Mouse (Mus musculus) lung, adult 2 months (tissue): ENCODE data around the gene Igf2bp3. TPM values are rescaled to one million over a fixed set of nuclear protein-coding genes. Genes with fewer than 3 reads are reported as not detected.

ENCODE experiments used
- DNase-seq: peaks from one replicate; pipeline ENCODE4 v3.0.0; 2022
- H3K4me1 ChIP-seq: fragments of 200-500 bp; 2 replicates; pipeline ENCODE4 v1.6.1; 2011; ENCODE audit warnings: low read length; ENCODE audit not compliant: control insufficient read depth, insufficient read depth
- H3K4me3 ChIP-seq: fragments of 200-500 bp; replicated peaks from 2 replicates; pipeline ENCODE3; 2011; ENCODE audit warnings: low read depth, mild to moderate bottlenecking, control low read depth, low read length; ENCODE audit errors: extremely low read depth
- CTCF ChIP-seq: fragments of 200-500 bp; IDR thresholded peaks from 2 replicates; pipeline ENCODE4 v1.5.1; 2011; ENCODE audit warnings: mild to moderate bottlenecking, low read length, control low read depth; ENCODE audit not compliant: insufficient read depth
- POLR2A ChIP-seq: fragments of 200-500 bp; IDR thresholded peaks from 2 replicates; pipeline ENCODE4 v1.6.1; 2011; ENCODE audit warnings: low read depth, mild to moderate bottlenecking, control low read depth, low read length, borderline replicate concordance; ENCODE audit errors: extremely low read depth
- WGBS: fragments of 180-500 bp; shearing (Covaris S2); methylation state at CpG from one replicate; pipeline ENCODE4 v1.1.7; 2018; 5-methylcytosine and 5-hydroxymethylcytosine counted together
- polyA plus RNA-seq: library from polyadenylated mRNA; depleted of rRNA; stranded (reverse); fragments of >200 nt; gene quantifications from 2 replicates; pipeline ENCODE4 v1.2.3, GENCODE M21; 2012

The Igf2bp3 gene
- polyA plus RNA-seq, 1 experiment, result 0.07 TPM

DNA sequence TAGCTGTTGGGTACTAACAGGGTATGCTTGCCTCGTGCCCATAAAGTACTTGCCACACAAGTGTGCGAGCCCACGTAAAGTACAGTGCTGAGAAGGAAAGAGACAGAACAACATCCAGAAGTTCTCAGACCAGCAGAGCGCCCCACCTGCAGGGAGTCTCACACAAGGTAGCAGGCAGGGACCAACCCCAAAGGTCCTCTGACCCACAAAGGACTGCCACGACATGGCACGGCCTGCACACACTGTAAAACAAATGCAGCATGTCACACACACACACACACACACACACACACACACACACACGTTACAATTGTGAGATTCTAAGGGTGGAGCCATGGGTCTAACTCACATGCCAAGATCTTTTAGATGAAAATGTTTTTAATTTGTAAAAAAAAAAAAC, 66.4 kb downstream of the Igf2bp3 start:
- no peak overlapping the region for H3K4me3 ChIP-seq
- no peaks in the 10 kb centered on the region for H3K4me1 ChIP-seq
- no peak for DNase-seq
- 68% methylated on average over 7 of the region's 7 CpGs for WGBS
- TF ChIP-seq POLR2A (no peak), CTCF (no peak)

DNA sequence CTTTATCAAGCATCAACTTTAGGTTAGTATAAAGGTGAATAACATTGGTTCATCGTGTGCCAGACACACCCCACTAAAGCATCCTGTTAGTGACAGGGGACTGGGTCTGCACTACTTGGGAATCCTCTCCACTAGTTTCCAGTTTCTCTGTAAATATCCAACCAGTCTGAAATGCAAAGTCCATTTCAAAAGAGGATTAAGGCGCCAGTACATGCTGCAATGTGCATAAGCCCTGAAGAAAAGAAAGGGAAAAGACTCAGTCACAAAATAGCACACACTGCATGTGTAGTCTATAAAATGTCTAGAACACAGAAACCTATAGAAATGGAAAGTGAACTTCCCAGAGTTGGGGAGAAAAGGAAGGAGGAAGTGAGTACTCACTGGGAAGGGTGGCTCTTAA, 68.3 kb downstream of the Igf2bp3 start:
- WGBS, result 66% methylated on average over 2 of the region's 2 CpGs
- Histone ChIP-seq H3K4me3 (no peak overlapping the region), H3K4me1 (no peaks in the 10 kb centered on the region)
- DNase-seq, result no peak
- TF ChIP-seq CTCF (no peak), POLR2A (no peak)

DNA sequence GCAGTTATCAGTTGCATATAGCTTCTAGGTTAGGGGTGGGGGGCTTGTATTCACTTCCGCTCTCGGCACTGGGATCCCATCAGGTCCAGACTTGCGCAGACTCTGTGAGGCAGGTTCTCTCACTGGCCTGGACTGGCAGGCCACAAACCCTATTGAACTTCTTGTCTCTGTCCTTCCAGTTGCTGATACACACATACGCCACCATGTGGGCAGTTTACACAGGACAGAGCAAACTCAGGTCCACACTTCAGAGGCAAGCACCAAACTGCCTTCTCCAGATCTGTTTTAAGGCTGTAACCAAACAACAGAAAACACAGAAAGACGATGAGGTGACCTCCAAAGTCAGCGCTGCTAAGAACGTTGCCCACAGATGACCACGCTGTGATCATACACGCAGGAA, 72.3 kb downstream of the Igf2bp3 start:
- no peaks in the 10 kb centered on the region for H3K4me1 ChIP-seq
- H3K4me3 ChIP-seq, result no peak overlapping the region
- TF ChIP-seq CTCF, result peak; percentile 57
- TF ChIP-seq POLR2A, result no peak
- DNase-seq, result peak; percentile 22
- 84% methylated on average over 9 of the region's 9 CpGs for WGBS

DNA sequence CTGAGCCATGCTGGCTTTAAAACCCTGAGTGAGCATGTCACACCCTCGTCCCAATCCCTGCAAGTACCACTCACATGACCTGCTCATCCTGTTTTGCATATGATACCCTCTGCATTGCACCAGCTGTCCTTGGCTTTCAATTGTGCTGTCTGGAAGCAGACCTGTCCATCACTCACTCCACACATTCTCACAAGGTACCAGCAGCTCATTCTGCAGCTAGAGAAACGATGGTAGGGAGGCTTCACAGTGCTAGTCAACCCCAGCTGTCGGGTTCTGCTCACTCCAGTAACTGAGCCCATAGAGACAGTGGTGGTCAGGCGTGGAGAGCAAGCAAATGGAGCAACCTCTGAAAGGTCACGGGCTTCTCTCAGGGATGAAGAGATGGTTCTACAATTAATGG, 73.6 kb downstream of the Igf2bp3 start:
- DNase-seq, result no peak
- whole genome bisulfite sequencing, result 89% methylated on average over 5 of the region's 5 CpGs
- TF ChIP-seq POLR2A, result no peak
- TF ChIP-seq CTCF, result no peak

DNA sequence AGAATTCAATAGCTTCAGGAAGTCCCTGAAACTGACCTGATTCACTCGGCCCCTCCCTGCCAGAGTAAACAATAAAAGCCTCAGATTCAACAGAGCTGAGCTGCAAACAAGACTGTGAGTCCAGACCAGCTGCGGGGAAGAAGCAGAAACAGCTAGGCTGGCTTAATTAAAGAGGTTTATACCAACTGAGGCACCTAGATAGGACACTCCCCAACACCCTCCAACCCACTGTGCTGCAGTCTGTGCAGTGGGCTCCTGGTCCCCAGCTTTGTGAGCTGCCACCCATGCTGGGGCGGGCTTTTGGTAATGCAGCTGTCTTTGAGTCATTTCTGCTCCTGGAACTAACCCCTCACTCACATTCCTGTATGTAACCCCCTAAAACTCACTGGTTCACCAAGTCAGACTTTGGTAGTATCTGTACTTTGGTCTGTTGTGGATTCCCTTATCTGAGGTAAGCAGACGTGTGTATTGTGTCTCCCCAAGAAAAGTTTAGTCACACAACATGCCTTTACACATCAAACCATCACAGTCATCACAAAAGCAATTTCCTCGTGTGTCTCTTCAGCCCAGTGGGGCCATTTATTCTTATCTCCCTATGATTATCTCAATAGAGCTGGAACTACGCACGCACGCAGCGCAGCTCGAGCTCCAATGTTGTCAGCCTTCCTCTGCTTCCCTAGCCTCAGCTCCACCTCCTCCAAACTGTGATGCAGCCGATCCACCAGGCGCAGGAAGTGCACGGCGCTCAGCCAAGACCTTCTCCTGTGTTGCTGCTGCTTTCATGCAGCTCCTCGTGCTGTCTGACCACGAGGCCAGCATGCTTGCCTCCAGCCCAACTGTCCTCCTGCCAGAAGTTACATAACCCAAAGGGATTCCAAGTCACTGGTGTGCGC, 76.4 kb downstream of the Igf2bp3 start:
- TF ChIP-seq CTCF (no peak), POLR2A (no peak)
- no peak overlapping the region for H3K4me3 ChIP-seq
- 81% methylated on average over 17 of the region's 17 CpGs for WGBS
- no peak for DNase-seq
- H3K4me1 ChIP-seq, result no peaks in the 10 kb centered on the region

More for the DNA sequence above, 73.6 kb downstream of the Igf2bp3 start:
- H3K4me3 ChIP-seq, result no peak overlapping the region
- H3K4me1 ChIP-seq, result no peaks in the 10 kb centered on the region

DNA sequence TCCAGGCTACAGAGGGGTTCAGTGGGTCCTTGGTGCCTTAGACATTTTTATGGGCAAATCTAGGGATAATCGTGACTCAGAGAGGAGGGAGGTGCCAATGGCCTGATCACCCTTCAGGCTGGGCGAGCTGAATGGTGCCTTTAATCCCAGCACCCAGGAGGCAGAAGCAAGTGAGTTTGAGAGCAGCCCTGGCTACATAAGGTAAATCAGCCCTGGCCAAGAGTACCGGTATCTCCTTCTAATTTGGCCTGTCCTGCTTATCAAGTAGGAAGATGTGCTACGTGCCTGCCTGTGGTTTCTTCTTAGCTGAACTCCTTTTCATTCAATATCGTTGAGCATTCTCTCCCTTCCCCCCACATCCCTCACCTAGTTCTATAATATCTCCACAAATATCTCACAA, 78.0 kb downstream of the Igf2bp3 start:
- Histone ChIP-seq H3K4me1 (no peaks in the 10 kb centered on the region), H3K4me3 (no peak overlapping the region)
- TF ChIP-seq CTCF (no peak), POLR2A (no peak)
- DNase-seq, result no peak
- 78% methylated on average over 5 of the region's 5 CpGs for WGBS

DNA sequence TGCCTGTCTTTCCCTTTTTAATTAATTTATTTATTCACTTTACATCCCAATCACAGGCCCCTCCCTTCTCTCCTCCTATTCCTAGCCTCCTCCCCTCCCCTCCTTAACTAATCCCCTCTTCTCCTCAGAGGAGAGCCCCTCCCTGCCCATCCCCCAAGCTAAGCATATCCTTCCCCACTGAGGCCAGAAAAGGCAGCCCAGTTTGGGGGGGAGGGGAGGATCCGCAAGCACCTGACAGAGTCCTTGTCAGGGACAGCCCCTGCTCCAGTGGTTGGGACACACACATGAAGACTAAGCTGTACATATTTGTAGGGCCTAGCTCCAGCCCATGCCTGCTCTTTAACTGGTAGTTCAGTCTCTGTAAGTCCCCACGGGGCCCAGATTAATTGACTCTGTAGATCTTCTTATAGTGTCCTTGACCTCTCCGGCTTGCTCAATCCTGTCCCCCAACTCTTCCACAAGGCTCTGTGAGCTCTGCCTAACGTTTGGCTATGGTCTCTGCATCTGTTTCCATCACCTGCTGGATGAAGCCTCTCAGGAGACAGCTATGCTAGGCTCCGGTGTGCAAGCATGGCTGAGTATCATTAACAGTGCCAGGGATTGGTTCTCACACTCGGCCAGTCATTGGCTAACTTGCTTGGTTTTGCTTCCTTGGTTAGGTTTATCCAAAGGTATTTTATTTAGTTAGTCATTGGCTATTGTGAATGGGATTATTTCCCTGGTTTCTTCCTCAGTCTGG, 82.2 kb downstream of the Igf2bp3 start:
- DNase-seq, result no peak
- TF ChIP-seq CTCF (no peak), POLR2A (no peak)
- WGBS, result 81% methylated on average over 6 of the region's 6 CpGs
- Histone ChIP-seq H3K4me3 (no peak overlapping the region), H3K4me1 (no peaks in the 10 kb centered on the region)

DNA sequence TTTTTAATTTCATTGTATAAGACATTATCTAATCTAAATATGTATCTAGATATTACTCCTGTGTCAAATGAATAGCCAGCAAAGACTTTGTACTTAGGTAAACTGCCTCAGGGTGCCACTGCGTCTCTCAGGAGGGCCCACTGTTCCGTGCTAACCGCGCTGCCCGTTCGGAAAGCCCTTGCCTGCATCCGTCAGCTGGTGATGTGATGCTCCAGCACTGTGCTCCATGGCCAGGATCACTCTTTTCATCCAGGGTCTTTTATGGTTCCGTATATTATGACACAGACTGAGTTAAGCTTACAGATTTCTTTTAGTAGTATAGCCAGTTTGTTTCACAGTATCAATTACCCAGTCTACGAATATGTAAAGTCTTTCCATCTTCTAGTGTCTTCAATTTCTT, 82.9 kb downstream of the Igf2bp3 start:
- no peak overlapping the region for H3K4me3 ChIP-seq
- H3K4me1 ChIP-seq, result no peaks in the 10 kb centered on the region
- DNase-seq, result no peak
- 80% methylated on average over 9 of the region's 9 CpGs for WGBS
- TF ChIP-seq POLR2A, result no peak

DNA sequence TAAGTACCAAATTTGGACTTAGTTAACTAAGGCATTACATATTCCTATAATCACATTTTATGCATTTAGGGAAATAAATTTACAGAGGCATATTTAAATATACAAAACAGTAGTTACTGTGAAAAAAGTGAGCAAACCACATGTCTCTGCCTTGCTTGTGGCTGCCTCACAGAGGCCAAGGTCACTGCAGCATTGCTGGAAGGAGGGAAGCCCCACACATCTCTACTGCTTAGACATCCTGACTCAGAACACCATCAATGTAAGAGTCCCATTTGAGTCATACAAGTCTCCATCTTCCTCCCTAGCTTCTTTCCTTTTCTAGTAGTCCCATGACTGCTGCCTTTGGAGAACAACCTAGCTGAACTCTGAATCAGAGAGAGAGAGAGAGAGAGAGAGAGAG, 84.4 kb downstream of the Igf2bp3 start:
- H3K4me1 ChIP-seq, result no peaks in the 10 kb centered on the region
- TF ChIP-seq CTCF (no peak), POLR2A (no peak)
- no peak overlapping the region for H3K4me3 ChIP-seq
- DNase-seq, result no peak

DNA sequence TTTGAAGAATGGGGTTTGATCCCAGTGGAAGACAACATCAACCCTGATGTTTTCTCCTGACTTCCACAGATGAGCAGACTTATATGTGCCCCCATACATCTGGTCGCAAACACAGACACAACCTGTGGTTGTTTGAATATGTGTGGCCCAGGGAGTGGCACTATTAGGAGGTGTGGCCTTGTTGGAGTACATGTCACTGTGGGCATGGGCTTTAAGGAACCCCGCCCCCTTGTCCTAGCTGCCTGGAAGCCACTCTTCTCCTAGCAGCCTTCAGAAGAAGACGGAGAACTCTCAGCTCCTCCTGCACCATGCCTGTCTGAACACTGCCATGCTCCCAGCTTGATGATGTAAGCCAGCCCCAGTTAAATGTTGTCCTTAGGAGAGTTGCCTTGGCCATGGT, 94.4 kb downstream of the Igf2bp3 start:
- H3K4me1 ChIP-seq, result no peaks in the 10 kb centered on the region
- no peak for DNase-seq
- no peak for TF ChIP-seq POLR2A
- TF ChIP-seq CTCF, result no peak
- 88% methylated on average over 3 of the region's 3 CpGs for WGBS
- H3K4me3 ChIP-seq, result no peak overlapping the region
